Mouse (Mus musculus) ES-Bruce4 (cell line): ENCODE results near the gene Unc5cl.

ENCODE experiments used
- CTCF ChIP-seq: IDR thresholded peaks from one replicate; pipeline ENCODE4 v1.8.1; 2011; ENCODE audit warnings: low read depth, low read length
- POLR2A ChIP-seq: IDR thresholded peaks from one replicate; pipeline ENCODE4 v1.8.1; 2011; ENCODE audit warnings: low read length; ENCODE audit not compliant: insufficient read depth

DNA sequence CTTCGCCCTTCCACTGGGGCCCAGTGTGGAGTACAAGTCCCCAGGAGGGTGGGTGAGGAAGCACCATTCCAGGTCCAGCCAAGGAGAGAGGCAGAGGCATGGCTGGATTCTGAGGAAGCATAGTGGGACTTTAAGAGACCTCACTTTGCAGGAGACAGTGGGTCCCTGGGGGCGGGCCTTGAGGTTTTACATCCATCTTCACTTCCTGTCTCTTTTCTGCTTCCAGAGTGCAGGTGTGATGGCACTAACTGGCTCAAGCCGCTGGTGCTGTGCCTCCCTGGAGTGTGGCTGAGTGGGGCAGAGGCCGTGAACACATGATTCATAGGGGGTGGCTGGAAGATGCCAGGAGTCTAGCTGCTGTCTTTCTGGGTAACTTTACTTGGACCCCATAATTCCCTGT is 54.9 kb downstream of the Unc5cl start:
- TF ChIP-seq CTCF: no peak
- TF ChIP-seq POLR2A: no peak
